Mouse (Mus musculus): ENCODE data around the gene Fign. TPM values are rescaled to one million over a fixed set of nuclear protein-coding genes. Genes with fewer than 3 reads are reported as not detected.

Gene Fign
- polyA plus RNA-seq, 1 experiment from 2014 or later: 0.73 TPM

- no peak for ATAC-seq
- Histone ChIP-seq H3K9ac (ENCODE audit: low read depth, low read length) (no peak overlapping the region), H3K4me3 (ENCODE audit: low read depth, low read length) (no peak overlapping the region), H3K4me2 (replicated peaks; ENCODE audit: low read depth) (no peak overlapping the region), H3K27me3 (replicated peaks; ENCODE audit: control insufficient read depth, insufficient read depth, low read length) (no peaks in the 10 kb centered on the region), H3K4me1 (replicated peaks; ENCODE audit: control insufficient read depth, insufficient read depth, low read length) (no peaks in the 10 kb centered on the region), H3K27ac (ENCODE audit: low read depth, low read length) (no peak overlapping the region), H3K9me3 (ENCODE audit: control insufficient read depth) (no peaks in the 10 kb centered on the region), H3K36me3 (ENCODE audit: control insufficient read depth, insufficient read depth) (no peaks in the 10 kb centered on the region)
- WGBS: 71% methylated on average over 3 of the region's 3 CpGs
- no peak for TF ChIP-seq CTCF (IDR thresholded peaks at IDR 0.05; ENCODE audit: low read depth)
Observed at GRCm38 (mm10) chr2:64035393-64035792, 62.4 kb downstream of the Fign start.

GRCm38 (mm10) chr2:64033871-64034270, 64.0 kb downstream of the Fign start:
- Histone ChIP-seq H3K4me2 (replicated peaks; ENCODE audit: low read depth) (no peak overlapping the region), H3K36me3 (ENCODE audit: control insufficient read depth, insufficient read depth) (no peaks in the 10 kb centered on the region), H3K4me1 (replicated peaks; ENCODE audit: control insufficient read depth, insufficient read depth, low read length) (no peaks in the 10 kb centered on the region), H3K27ac (ENCODE audit: low read depth, low read length) (no peak overlapping the region), H3K4me3 (ENCODE audit: low read depth, low read length) (no peak overlapping the region), H3K27me3 (replicated peaks; ENCODE audit: control insufficient read depth, insufficient read depth, low read length) (no peaks in the 10 kb centered on the region), H3K9me3 (ENCODE audit: control insufficient read depth) (no peaks in the 10 kb centered on the region), H3K9ac (ENCODE audit: low read depth, low read length) (no peak overlapping the region)
- ATAC-seq: no peak
- TF ChIP-seq CTCF (IDR thresholded peaks at IDR 0.05; ENCODE audit: low read depth): no peak
- 82% methylated on average over 3 of the region's 3 CpGs for whole genome bisulfite sequencing

GRCm38 (mm10) chr2:64025961-64026360, 71.9 kb downstream of the Fign start:
- no peaks in the 10 kb centered on the region for H3K4me1 ChIP-seq (replicated peaks; ENCODE audit: control insufficient read depth, insufficient read depth, low read length)
- WGBS: 72% methylated on average over 4 of the region's 4 CpGs
- H3K36me3 ChIP-seq (ENCODE audit: control insufficient read depth, insufficient read depth): no peaks in the 10 kb centered on the region
- H3K4me3 ChIP-seq (ENCODE audit: low read depth, low read length): no peak overlapping the region
- no peak overlapping the region for H3K9ac ChIP-seq (ENCODE audit: low read depth, low read length)
- H3K9me3 ChIP-seq (ENCODE audit: control insufficient read depth): no peaks in the 10 kb centered on the region
- H3K4me2 ChIP-seq (replicated peaks; ENCODE audit: low read depth): no peak overlapping the region
- H3K27me3 ChIP-seq (replicated peaks; ENCODE audit: control insufficient read depth, insufficient read depth, low read length): no peaks in the 10 kb centered on the region
- no peak overlapping the region for H3K27ac ChIP-seq (ENCODE audit: low read depth, low read length)
- no peak for TF ChIP-seq CTCF (IDR thresholded peaks at IDR 0.05; ENCODE audit: low read depth)
- ATAC-seq: no peak

GRCm38 (mm10) chr2:63994304-63995023, 103.4 kb downstream of the Fign start:
- no peak for ATAC-seq
- no peak for TF ChIP-seq CTCF (IDR thresholded peaks at IDR 0.05; ENCODE audit: low read depth)
- 77% methylated on average over 7 of the region's 7 CpGs for WGBS
- no peak overlapping the region for H3K4me3 ChIP-seq (ENCODE audit: low read depth, low read length)
- H3K9ac ChIP-seq (ENCODE audit: low read depth, low read length): no peak overlapping the region
- no peak overlapping the region for H3K4me2 ChIP-seq (replicated peaks; ENCODE audit: low read depth)
- no peaks in the 10 kb centered on the region for H3K27me3 ChIP-seq (replicated peaks; ENCODE audit: control insufficient read depth, insufficient read depth, low read length)
- no peaks in the 10 kb centered on the region for H3K36me3 ChIP-seq (ENCODE audit: control insufficient read depth, insufficient read depth)
- no peaks in the 10 kb centered on the region for H3K9me3 ChIP-seq (ENCODE audit: control insufficient read depth)
- H3K4me1 ChIP-seq (replicated peaks; ENCODE audit: control insufficient read depth, insufficient read depth, low read length): no peaks in the 10 kb centered on the region
- H3K27ac ChIP-seq (ENCODE audit: low read depth, low read length): no peak overlapping the region

GRCm38 (mm10) chr2:63985426-63985825, 112.4 kb downstream of the Fign start:
- H3K27me3 ChIP-seq (replicated peaks; ENCODE audit: control insufficient read depth, insufficient read depth, low read length): no peaks in the 10 kb centered on the region
- H3K9ac ChIP-seq (ENCODE audit: low read depth, low read length): no peak overlapping the region
- 66% methylated on average over 2 of the region's 2 CpGs for WGBS
- TF ChIP-seq CTCF (IDR thresholded peaks at IDR 0.05; ENCODE audit: low read depth): no peak
- no peak overlapping the region for H3K4me2 ChIP-seq (replicated peaks; ENCODE audit: low read depth)
- H3K9me3 ChIP-seq (ENCODE audit: control insufficient read depth): no peaks in the 10 kb centered on the region
- H3K4me1 ChIP-seq (replicated peaks; ENCODE audit: control insufficient read depth, insufficient read depth, low read length): no peaks in the 10 kb centered on the region
- no peaks in the 10 kb centered on the region for H3K36me3 ChIP-seq (ENCODE audit: control insufficient read depth, insufficient read depth)
- H3K4me3 ChIP-seq (ENCODE audit: low read depth, low read length): no peak overlapping the region
- ATAC-seq: no peak
- no peak overlapping the region for H3K27ac ChIP-seq (ENCODE audit: low read depth, low read length)

GRCm38 (mm10) chr2:63982351-63982751, 115.5 kb downstream of the Fign start:
- Histone ChIP-seq H3K27me3 (replicated peaks; ENCODE audit: control insufficient read depth, insufficient read depth, low read length) (no peaks in the 10 kb centered on the region), H3K9ac (ENCODE audit: low read depth, low read length) (no peak overlapping the region), H3K4me2 (replicated peaks; ENCODE audit: low read depth) (no peak overlapping the region), H3K27ac (ENCODE audit: low read depth, low read length) (no peak overlapping the region), H3K36me3 (ENCODE audit: control insufficient read depth, insufficient read depth) (no peaks in the 10 kb centered on the region), H3K4me1 (replicated peaks; ENCODE audit: control insufficient read depth, insufficient read depth, low read length) (no peaks in the 10 kb centered on the region), H3K4me3 (ENCODE audit: low read depth, low read length) (no peak overlapping the region), H3K9me3 (ENCODE audit: control insufficient read depth) (no peaks in the 10 kb centered on the region)
- no peak for ATAC-seq
- TF ChIP-seq CTCF (IDR thresholded peaks at IDR 0.05; ENCODE audit: low read depth): no peak
- 61% methylated on average over 4 of the region's 4 CpGs for WGBS
